Mouse (Mus musculus) heart, embryonic 11.5 days (tissue): ENCODE measurements around the gene Gm11172. TPM values are rescaled to one million over a fixed set of nuclear protein-coding genes. Genes with fewer than 3 reads are reported as not detected.
A peak's percentile ranks its signal among the peaks of the same experiment; 100 is the strongest.

ENCODE experiments used
- ATAC-seq: fragments of 200-750 bp; cut with Nextera tagmentation; replicated peaks from 2 replicates; pipeline ENCODE4 v1.8.0; 2017; ENCODE audit warnings: moderate library complexity; ENCODE audit not compliant: insufficient number of reproducible peaks, low FRiP score, low TSS enrichment
- H3K27ac ChIP-seq: fragments of 300-500 bp; sonication (generic); 2 replicates; pipeline ENCODE4 v1.5.1; 2014; ENCODE audit warnings: mild to moderate bottlenecking, low read depth, low read length
- H3K27me3 ChIP-seq: fragments of 300-500 bp; sonication (generic); 2 replicates; pipeline ENCODE4 v1.6.1; 2014; ENCODE audit warnings: mild to moderate bottlenecking, low read length, mixed read lengths; ENCODE audit not compliant: control insufficient read depth, insufficient read depth
- H3K36me3 ChIP-seq: fragments of 300-500 bp; sonication (generic); 2 replicates; pipeline ENCODE4 v1.6.1; 2014; ENCODE audit warnings: mild to moderate bottlenecking, low read length, moderate library complexity, mixed read lengths; ENCODE audit not compliant: control insufficient read depth, insufficient read depth
- H3K4me1 ChIP-seq: fragments of 300-500 bp; sonication (generic); 2 replicates; pipeline ENCODE4 v1.6.1; 2014; ENCODE audit warnings: low read length; ENCODE audit not compliant: control insufficient read depth, insufficient read depth
- H3K4me2 ChIP-seq: fragments of 300-500 bp; sonication (generic); 2 replicates; pipeline ENCODE4 v1.6.1; 2014; ENCODE audit warnings: mild to moderate bottlenecking, moderate library complexity
- H3K4me3 ChIP-seq: fragments of 300-500 bp; sonication (generic); 2 replicates; pipeline ENCODE4 v1.5.1; 2014; ENCODE audit warnings: low read depth, low read length
- H3K9ac ChIP-seq: fragments of 300-500 bp; sonication (generic); 2 replicates; pipeline ENCODE4 v1.6.1; 2014; ENCODE audit warnings: mild to moderate bottlenecking, low read depth, low read length, moderate library complexity
- H3K9me3 ChIP-seq: fragments of 300-500 bp; sonication (generic); replicated peaks from 2 replicates; pipeline ENCODE4 v1.6.1; 2016; ENCODE audit warnings: low read length; ENCODE audit not compliant: control insufficient read depth
- WGBS: fragments of 180-500 bp; shearing (Covaris S2); extraction: QIAGEN DNeasy Blood & Tissue Kit; methylation state at CpG from one replicate; pipeline ENCODE4 v1.1.7; 2014; ENCODE audit not compliant: insufficient replicate concordance; 5-methylcytosine and 5-hydroxymethylcytosine counted together
- polyA plus RNA-seq: library from polyadenylated mRNA; unstranded; fragments of >200 nt; fragmentation: Nextera tagmentation; extraction: Ambion mirVana; gene quantifications from 2 replicates; pipeline ENCODE4 v1.2.1, GENCODE M21; 2014

Gm11172 gene
- polyA plus RNA-seq, 1 experiment from 2014 or later: not detected

DNA sequence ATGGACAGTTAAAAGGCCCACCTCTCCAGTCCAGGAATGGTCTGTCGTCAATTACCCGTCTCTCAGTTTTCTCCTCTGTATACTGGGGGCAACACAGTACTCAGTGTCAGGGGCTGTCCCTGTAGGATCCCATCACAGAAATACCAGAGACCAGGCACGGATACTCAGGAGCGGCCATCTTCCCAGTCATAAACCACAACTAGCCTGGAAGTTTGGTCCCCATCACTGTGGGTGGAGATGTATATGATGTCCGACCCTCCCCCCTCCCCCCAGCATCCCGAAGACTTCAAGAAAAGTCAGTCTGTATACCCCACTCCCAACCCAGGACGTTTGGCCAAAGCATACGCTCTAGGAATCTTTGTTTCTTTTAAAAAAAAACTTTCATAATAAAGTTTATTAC is 29.3 kb upstream of the Gm11172 start:
- Histone ChIP-seq H3K9me3 (no peaks in the 10 kb centered on the region), H3K4me3 (peak overlapping the region; percentile 74), H3K27ac (no peak overlapping the region), H3K27me3 (no peaks in the 10 kb centered on the region; the same call in 1 of the 2 replicates), H3K36me3 (no peaks in the 10 kb centered on the region), H3K9ac (no peak overlapping the region; the same call in 1 of the 2 replicates), H3K4me2 (peak overlapping the region; percentile 92), H3K4me1 (peaks cover 48% of the 10 kb centered on the region)
- WGBS: 62% methylated on average over 8 of the region's 8 CpGs
- no peak for ATAC-seq

DNA sequence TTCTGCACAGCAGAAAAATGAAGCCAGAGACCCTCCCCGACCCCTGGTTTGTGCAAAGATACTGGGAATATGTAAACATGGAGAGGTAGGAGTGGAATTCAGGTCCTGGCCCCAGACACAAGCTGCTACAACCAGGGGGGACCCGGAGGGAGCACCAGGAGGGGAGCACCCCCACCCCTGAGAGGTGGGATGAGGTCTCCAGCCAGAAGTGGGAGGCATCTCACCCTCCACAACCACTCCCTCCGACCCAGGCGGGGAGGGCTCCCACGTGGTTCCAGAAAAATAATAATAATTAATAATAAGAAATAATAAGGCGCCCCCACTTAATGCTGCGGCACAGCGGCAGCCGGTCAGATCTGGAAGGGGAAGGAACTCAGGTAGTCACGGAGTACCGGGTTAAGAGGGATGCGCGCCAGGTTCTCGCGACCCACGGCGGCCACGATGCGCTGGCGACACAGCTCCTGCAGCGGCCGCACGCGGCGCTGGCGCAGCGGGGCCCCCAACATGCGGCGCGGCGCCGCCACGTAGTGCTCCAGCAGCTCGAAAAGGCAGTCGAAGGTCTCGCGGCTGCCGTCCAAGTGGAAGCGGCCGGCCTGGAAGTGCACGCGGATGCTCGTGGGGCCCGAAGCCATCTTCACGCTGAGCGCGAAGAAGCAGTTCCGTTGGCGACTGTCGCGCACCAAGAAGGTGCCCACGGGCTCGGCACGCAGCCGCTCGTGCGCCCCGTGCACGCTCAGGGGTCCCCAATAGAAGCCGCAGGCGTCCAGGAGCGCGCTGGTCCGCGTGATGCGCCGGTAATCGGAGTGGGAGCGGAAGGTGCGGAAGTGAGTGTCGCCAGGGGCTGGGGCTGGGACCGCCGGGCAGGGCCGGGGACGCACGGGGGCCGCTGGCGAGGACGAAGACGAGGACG is 28.6 kb upstream of the Gm11172 start:
- peak overlapping the region; percentile 96 for H3K27ac ChIP-seq
- peak; percentile 0; the same call in 1 of the 2 replicates for ATAC-seq
- no peaks in the 10 kb centered on the region for H3K9me3 ChIP-seq
- peak overlapping the region; percentile 84 for H3K9ac ChIP-seq
- peak overlapping the region; percentile 92 for H3K4me2 ChIP-seq
- H3K4me3 ChIP-seq: peak overlapping the region; percentile 74
- H3K27me3 ChIP-seq: no peaks in the 10 kb centered on the region; the same call in 1 of the 2 replicates
- H3K4me1 ChIP-seq: peaks cover 48% of the 10 kb centered on the region
- WGBS: 3% methylated on average over 81 of the region's 81 CpGs
- no peaks in the 10 kb centered on the region for H3K36me3 ChIP-seq

DNA sequence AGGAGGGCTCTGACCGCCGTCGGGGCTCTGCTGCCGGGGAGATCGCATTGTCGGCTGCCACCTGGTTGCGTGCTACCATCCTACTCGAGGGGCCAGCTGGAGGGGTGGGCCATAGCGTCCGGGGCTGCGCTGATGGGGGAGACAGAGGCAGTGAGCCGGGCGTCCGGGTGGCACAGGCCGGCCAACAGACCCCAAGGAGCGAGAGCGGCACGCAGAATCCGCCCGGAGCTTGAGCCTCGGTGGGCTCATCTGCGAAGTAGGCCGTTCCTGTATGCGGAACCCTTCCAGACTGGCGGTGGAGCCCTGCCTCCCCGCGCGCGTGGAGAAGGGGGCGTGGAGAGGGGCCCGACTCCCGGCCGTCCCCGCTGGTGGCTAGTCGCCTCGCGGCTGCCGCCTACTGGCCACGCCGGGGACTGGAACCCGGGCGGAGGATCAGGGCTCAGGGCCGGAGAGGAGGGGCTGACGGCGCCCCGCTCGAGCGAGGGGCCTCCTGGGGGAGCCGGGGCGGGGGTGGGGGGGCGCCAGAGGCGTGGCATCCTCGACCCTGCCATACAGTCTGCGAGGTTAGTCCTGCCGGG is 27.8 kb upstream of the Gm11172 start:
- peak overlapping the region; percentile 92 for H3K4me2 ChIP-seq
- peak overlapping the region; percentile 74 for H3K4me3 ChIP-seq
- peak; percentile 64 for ATAC-seq
- H3K9ac ChIP-seq: peak overlapping the region; percentile 84
- H3K4me1 ChIP-seq: peaks cover 48% of the 10 kb centered on the region
- H3K27ac ChIP-seq: peak overlapping the region; percentile 96
- H3K9me3 ChIP-seq: no peaks in the 10 kb centered on the region
- WGBS: under 1% methylated on average over 42 of the region's 55 CpGs
- H3K27me3 ChIP-seq: peaks cover 2% of the 10 kb centered on the region; the same call in 1 of the 2 replicates
- H3K36me3 ChIP-seq: no peaks in the 10 kb centered on the region

DNA sequence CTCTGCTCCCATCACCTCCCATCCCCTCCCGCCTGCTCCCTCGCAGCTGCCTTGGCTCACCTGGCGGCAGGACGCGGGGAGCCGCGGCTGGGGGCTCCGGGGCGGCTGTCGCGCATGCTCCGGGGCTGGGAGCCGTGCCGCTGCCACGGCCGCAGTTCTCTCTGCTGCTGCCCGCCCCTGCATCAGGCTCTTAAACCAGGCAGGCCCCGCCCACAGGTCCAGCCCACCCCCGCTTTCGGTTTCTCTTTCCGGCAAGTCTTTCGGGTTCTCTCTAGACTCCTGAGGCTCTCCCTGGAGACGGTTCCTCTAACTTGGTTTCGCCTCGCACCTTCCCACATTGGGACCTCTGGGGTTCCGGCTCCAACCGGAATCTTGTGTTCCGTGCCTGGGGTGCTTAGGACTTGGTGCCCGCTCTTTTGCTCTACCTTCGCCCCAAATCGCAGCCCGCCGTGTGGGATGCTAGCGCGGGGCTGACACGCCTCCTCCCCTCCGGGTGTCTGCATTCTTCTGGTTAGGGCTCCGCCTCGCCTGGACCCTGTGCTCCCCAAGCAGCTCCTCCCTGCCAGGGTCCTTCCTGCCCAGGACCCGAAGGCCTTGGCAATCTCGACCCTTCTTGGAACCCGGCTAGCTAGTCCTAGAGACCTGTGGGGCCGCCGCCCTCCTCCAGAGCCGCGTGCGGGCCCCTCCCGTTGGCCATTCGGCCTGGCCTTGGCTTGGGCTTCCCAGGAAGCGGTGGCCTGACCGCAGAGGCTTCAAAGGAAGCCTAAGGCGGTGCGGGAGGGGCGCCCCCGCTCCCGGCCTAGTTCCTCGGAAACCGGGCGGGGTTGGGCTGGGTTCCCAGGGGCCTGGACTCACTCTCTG is 27.1 kb upstream of the Gm11172 start, which contains the start of gene Socs1:
Gene Socs1, minus strand, starts transcription at position 166 of the 861 bp plus-strand sequence.
- Histone ChIP-seq H3K27me3 (peaks cover 4% of the 10 kb centered on the region; the same call in 1 of the 2 replicates), H3K4me2 (peak within 1 kb of the TSS; percentile 92), H3K4me1 (peaks cover 48% of the 10 kb centered on the region), H3K9me3 (no peaks in the 10 kb centered on the region), H3K27ac (peak within 1 kb of the TSS; percentile 96), H3K36me3 (no peaks in the 10 kb centered on the region), H3K9ac (peak within 1 kb of the TSS; percentile 84), H3K4me3 (peak within 1 kb of the TSS; percentile 74)
- ATAC-seq: peak; percentile 81
- WGBS: under 1% methylated on average over 56 of the region's 59 CpGs

DNA sequence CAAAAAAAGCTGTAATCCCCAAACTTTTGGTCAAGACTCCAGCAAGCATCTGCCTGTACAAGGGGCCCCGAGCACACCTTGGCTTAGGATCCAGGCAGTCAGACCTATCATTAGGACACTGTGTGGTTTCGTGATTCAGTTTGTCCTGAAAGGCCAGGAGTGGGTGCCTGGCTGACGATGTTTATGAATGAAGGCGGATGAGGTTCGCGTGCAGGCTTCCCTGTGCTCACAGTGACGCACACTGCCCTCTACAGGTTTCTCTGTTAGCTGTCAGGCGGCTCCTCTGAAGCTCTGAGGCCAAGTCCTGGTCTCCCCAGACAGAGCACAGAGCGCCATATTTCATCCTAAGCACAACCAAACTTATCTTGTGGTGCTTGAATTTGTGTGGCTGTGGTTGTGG is 26.4 kb upstream of the Gm11172 start:
- Histone ChIP-seq H3K9me3 (no peaks in the 10 kb centered on the region), H3K4me3 (peak overlapping the region; percentile 74), H3K9ac (peak overlapping the region; percentile 84), H3K36me3 (no peaks in the 10 kb centered on the region), H3K4me1 (peaks cover 42% of the 10 kb centered on the region), H3K27ac (peak overlapping the region; percentile 96), H3K4me2 (peak overlapping the region; percentile 92), H3K27me3 (peaks cover 4% of the 10 kb centered on the region; the same call in 1 of the 2 replicates)
- no peak for ATAC-seq
- WGBS: 3% methylated on average over 9 of the region's 9 CpGs

DNA sequence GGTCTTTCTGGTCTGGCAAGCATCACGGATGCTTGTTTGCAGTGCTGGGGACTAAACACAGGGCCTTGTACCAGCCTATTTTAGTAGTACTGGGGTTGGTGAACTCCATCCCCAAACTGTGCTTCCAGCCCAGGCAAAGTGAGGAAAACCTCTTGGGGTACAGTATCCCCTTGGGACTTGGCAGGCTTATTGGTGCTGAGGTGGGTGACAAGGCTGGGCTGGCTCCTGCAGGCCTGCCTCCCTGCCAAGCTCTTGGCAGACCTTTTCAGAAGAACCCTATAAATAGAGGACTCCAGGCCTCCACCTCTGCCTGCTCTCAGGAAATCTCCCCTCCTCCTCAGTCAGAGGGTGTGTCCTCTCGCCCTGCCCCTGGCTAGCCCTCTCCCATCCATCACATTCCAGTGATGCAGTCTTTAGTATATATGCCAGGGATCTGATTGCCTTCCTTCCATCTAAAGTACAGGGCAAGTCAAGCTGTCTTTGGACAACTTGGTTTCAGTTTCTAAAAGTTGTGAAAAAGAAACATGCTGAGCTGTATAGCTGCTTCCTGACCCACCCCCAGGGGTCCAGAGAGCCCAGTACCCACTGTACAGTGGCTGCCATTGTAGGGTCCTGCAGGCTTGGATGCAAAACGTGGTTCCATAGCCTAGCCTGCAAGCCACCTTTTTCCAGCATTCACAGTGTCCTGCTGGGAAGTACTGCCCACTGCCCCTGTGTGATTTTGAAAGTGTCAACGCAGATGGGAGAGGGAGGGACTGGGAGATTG is 25.8 kb upstream of the Gm11172 start:
- H3K27me3 ChIP-seq: peaks cover 4% of the 10 kb centered on the region; the same call in 1 of the 2 replicates
- H3K4me2 ChIP-seq: peak overlapping the region; percentile 92; the same call in 1 of the 2 replicates
- no peaks in the 10 kb centered on the region for H3K9me3 ChIP-seq
- no peak overlapping the region for H3K27ac ChIP-seq
- peaks cover 35% of the 10 kb centered on the region for H3K4me1 ChIP-seq
- 46% methylated on average over 4 of the region's 4 CpGs for WGBS
- H3K36me3 ChIP-seq: no peaks in the 10 kb centered on the region
- no peak overlapping the region for H3K9ac ChIP-seq
- H3K4me3 ChIP-seq: no peak overlapping the region
- ATAC-seq: no peak

DNA sequence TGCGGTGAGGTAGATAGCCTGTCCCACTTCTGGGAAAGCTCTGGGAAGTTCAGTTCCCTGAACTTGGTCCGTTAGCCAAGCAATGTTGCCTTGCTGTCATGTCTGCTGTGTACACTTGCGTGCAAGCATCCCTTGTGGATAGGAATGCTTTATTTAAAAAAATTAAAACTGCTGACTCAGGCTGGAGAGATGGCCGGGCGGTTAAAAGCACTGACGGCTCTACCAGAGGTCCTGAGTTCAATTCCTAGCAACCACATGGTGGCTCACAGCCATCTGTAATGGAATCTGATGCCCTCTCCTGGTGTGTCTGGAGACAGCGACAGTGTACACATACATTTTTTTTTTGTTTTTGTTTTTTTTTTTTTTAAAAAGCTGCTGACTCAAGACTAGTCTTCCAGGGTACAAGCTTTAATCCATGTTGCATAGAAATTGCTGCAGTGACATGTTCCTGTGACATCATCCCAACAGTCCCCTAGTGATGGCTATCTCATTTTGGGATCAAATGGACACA is 25.1 kb upstream of the Gm11172 start:
- peaks cover 4% of the 10 kb centered on the region; the same call in 1 of the 2 replicates for H3K27me3 ChIP-seq
- no peak overlapping the region for H3K27ac ChIP-seq
- no peaks in the 10 kb centered on the region for H3K36me3 ChIP-seq
- no peak overlapping the region for H3K4me3 ChIP-seq
- peaks cover 28% of the 10 kb centered on the region for H3K4me1 ChIP-seq
- H3K9me3 ChIP-seq: no peaks in the 10 kb centered on the region
- no peak for ATAC-seq
- no peak overlapping the region for H3K4me2 ChIP-seq
- WGBS: 75% methylated on average over 7 of the region's 7 CpGs
- no peak overlapping the region for H3K9ac ChIP-seq
